Mouse (Mus musculus) frontal cortex, postnatal 36 days (tissue): ENCODE data around the gene Zfp768.
"Not testable (repeated sequence)": the region's sequence is repeated elsewhere in the genome, so short reads cannot be mapped to it uniquely, and the experiment has no call there.

Experiments
- DNase-seq, 2 experiments: peaks; one replicate each; pipeline ENCODE4 v3.0.0; 2022; ENCODE audit warnings: low spot score in 2 of 2

The Zfp768 gene

GRCm38 (mm10) chr7:127357871-127358270 is 12.5 kb upstream of the Zfp768 start:
- DNase-seq, result no peak

DNA sequence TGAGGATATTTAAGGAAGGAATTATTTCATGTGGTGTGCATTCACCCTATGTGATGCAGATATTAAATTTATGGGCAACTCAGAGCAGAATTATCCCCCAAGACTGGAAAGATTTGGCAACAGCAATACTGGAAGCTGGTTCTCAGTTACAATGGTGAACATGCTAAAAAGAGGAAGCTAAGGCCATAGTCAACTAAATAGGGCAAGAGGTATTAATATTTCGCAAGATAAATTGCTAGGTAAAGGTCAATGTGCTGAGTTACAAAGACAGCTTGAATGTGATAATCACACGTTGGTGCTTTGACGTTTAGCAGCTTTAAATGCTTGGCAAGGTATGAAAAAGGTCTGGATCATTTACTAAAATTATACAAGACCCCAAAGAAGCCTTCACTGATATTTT is 10.4 kb upstream of the Zfp768 start:
- no peak for DNase-seq

DNA sequence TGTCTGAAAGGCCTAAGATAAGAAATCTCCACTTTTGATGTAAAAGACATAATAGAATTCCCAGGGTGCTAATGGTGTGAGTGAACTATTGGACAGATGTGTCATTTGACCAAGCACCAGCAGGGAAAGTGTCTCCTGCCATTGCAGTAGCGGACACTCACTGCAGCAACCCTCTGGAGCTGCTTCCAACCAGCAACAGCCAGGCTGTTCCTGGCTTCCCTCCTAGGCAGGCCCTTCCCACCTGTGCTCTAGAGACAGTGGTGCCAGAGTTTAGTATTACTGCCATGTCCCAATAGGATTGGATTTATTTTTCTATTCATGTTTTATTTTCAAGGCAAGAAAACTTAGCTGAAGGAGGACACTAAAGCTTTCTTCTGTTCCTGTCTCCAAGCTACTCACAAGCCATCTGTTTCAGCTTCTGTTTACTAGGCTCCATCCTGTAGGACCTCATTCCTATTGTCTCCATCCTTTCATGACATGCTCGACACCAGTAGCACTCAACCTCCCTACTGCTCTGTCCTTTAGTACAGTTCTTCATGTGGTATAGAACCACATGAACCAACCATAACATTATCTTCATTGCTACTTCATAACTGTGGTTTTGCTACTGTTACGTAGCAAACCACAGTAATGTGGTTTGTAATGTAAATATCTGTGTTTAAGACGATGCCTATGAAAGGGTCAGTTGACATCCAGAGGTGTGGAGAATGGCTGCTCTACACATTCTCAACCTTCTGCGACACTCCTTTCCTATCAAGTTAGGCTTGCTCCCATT is 6.0 kb upstream of the Zfp768 start:
- no peak for DNase-seq

DNA sequence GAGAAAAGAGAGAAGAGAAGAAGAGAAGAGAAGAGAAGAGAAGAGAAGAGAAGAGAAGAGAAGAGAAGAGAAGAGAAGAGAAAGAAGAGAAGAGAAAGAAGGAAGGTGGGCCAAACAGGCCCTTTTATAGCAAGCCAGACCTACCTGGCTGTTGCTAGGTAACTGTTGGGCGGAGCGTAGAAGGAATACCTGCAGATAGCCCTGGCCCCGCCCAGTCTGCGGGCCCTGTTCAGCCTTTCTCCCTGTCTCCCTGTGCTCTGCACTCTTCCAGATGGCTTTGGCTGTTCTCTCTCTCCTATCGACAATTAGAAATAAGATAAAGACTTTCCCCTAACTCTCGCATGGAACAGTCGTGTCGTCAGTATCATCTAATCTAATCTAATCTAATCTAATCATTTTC is 1.3 kb upstream of the Zfp768 start:
- DNase-seq, result no peak

DNA sequence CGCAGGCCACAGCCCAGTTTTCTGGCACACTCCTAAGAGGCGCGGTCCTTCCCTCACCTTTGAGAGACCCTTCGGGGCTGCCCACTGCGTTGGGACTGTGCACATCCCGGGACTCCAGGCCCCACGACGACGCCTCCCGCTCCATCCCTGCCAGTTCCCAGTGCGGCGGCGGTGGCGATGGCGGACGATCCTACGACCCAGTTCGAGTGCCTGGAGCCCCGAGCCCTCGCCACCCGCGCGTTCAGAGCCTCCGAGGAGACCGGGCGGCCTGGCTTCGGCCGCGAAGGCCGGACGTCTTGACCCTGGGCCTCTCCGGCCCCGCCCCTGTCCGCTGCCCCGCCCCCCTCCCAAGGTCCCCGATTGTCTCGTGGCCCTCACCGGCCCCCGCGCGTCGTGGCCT is 297 bp downstream of the Zfp768 start:
- peak in 1 of 2 experiments; percentile 34 for DNase-seq

DNA sequence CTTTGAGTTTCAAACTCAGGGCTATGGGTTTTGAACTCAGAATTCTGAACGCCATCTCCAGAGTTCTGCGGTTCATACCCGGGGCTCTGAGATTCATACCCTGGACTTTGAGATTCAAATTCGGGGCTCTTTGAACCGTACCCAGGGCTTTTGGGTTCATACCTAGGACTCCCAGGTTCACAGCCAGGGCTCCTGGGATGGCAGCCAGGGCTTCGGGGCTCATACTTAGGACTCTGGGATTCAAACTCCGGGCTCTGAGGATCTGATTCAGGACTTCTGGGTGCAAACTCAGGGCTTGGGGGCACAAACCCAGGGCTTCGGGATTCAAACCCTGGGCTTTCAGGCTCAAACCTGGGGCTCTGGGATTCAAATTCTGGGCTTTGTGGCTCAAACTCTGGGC is 1.0 kb downstream of the Zfp768 start:
- no peak for DNase-seq

- no peak for DNase-seq
Observed at GRCm38 (mm10) chr7:127343351-127344019, 1.9 kb downstream of the Zfp768 start.

DNA sequence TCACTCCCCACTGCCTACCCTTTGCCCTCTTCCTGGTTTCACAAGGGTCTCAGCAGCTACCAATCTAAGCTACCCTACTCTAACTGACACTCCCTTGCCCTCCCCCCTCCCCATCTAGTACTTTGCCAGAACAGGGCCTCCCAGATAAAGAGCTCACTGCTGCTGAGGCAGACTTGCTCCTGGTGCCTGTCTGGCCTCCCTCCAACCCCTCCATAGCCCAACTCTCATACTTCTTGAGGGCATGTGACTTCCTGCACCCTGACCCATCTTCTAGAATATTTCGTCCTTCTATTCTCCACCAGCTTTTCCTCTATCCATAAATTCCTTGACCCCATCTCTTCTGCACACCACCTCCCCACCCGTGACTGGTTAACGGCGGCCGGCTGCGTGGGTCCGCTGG is 2.5 kb downstream of the Zfp768 start:
- DNase-seq, result no peak

DNA sequence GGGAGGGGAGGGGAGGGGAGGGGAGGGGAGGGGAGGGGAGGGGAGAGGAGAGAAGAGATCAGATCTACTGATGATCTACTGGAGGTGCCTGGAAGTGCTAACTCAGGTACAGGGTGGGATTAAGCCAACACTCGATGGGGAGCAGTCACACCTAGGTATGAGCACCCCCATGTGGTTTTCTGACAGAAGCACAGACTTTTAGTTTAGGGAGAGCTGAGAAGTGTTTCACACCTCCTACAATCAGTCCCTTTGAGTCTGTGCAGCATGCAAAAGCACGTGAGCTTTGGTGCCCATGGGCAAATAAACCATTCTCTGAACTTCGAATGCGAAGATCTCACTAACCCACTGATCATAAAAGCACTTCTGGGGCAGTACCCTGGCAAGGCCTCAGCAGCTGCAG is 3.1 kb downstream of the Zfp768 start:
- DNase-seq, result peak in 1 of 2 experiments; percentile 37

DNA sequence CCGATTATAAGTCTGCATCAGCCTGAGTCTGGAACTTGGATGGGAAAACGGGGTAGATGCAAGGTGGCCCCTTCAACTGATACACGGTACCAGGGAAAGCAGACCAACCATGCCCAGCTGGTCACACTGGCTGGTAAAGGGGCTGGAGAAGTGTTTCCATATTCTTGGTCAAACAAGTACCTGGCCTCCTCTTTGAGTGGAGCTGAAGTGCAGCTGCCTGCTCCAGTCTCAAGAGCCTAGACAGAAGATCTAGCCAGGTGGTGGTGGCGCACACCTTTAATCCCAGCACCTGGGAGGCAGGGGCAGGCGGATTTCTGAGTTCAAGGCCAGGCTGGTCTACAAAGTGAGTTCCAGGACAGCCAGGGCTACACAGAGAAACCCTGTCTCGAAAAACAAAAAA is 3.5 kb downstream of the Zfp768 start:
- DNase-seq, result not testable (repeated sequence)

DNA sequence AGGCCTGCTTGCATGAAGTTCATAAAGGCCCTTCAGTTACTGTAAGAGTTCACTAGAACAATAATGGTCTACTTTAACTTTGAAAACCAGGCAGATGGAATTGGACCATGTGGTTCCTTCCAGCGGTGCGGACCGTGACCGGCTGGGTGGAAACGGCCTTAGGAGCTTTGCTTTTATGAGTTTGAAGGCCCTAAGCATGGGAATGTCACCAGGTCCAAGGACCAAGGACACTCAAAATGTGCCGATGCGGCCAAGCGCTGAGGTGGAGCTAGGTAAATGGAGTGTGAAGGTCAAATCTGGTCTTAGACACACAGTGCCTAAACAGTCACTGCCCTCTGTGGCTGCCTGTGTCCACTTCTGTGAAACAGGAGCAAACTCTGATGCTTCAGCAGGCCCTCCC is 4.0 kb downstream of the Zfp768 start:
- no peak for DNase-seq

- DNase-seq, result no peak
Observed at GRCm38 (mm10) chr7:127337636-127338035, 7.8 kb downstream of the Zfp768 start.

GRCm38 (mm10) chr7:127335604-127336003 is 9.8 kb downstream of the Zfp768 start:
- DNase-seq, result no peak

DNA sequence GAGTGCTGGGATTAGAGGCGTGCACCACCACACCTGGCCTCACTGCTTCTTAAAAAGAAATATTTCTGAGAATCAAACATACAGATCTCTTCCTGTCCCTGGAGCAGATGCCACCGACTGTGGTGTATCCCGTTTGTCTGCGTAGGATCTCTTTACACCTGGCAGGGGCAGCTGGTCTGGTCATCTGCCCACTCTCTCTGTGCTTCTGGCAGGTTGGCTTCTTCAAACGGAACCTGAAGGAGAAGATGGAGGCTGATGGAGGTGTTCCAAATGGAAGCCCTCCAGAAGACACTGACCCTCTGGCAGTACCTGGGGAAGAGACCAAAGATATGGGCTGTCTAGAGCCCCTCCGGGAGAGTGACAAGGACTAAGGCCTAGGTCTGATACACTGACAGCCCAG is 12.1 kb downstream of the Zfp768 start:
- DNase-seq, result no peak

- DNase-seq, result peak; percentile 44 to 57
Observed at GRCm38 (mm10) chr7:127326685-127327084, 18.7 kb downstream of the Zfp768 start.

DNA sequence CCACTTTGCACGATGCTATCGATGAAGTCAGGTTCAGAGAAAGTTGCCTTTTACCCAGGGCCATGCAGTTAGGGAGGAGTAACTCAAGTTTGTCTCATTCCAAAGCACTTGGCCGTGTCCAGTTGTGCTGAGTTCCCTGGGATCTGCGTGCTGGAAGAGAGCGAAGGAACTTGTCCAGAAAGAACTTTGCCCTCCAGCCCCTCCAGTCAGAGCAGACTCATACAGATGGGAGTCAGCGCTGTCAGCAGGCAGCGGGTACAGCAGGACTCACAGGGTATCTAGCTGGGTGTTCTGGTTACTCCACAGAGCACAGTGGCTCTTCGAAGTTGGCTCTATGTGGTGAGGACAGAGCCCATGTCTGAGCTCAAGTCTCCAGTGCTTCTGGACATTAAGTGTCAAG is 19.8 kb downstream of the Zfp768 start:
- DNase-seq, result no peak

DNA sequence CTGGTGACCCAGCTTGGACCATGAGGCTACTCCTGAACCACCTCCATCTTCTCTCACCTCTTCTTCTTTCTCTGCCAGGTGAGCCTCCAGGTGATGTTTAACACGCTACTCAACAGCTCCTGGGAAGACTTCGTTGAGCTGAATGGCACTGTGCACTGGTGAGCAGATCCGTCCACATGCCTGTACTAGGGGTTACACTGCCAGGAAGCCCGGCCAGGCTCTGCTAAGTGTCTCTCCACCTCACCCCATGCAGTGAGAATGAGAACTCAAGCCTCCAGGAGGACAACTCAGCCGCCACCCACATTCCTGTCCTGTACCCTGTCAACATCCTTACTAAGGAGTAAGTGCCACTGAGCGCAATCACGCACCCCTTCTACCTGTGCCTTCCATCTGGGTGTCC is 20.4 kb downstream of the Zfp768 start:
- DNase-seq, result no peak

- DNase-seq, result no peak
Observed at GRCm38 (mm10) chr7:127322085-127322484, 23.3 kb downstream of the Zfp768 start.

DNA sequence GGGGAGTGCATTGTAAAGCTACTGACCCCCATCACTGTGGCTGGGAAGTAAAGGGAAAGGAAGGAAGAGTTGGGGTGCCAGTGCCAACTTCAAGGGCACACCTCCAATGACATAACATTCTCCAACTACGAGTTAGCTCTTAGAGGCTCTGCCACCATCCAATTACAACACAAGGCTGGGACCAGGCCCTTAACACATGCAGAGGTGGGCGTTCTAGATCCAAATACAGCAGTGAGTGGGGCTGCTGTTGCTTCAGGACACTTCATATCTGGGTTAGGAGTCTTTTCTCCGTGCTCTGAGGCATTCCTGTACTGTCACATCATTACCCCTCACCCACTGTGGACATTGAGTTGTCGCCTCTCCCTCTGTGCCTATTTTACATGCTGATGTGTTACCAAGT is 24.3 kb downstream of the Zfp768 start:
- peak in 1 of 2 experiments; percentile 20 for DNase-seq

GRCm38 (mm10) chr7:127313912-127314311 is 31.5 kb downstream of the Zfp768 start:
- no peak for DNase-seq

DNA sequence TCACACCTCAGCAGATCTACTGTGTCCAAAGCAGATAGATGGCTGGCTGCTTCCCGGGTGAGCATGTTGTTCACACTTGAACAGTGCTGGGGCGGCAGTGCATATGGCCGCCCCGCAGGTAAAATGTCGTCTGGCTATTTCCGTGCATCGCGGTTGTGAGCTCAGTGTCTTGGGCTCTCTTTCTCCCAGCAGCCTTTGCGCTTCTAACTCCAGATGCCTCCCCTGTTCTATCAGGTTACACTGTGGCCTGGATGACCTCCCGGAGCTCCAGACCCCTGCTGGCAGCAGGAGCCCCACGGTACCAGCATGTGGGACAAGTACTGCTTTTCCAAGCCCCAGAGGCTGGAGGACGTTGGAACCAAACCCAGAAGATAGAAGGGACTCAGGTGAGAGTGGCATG is 35.4 kb downstream of the Zfp768 start:
- no peak for DNase-seq

GRCm38 (mm10) chr7:127308887-127309286 is 36.5 kb downstream of the Zfp768 start:
- peak; percentile 41 to 74 for DNase-seq

GRCm38 (mm10) chr7:127308431-127308830 is 37.0 kb downstream of the Zfp768 start:
- no peak for DNase-seq
